Mouse (Mus musculus): Measurements from ENCODE around the gene Fcgr3. TPM values are rescaled to one million over a fixed set of nuclear protein-coding genes. Genes with fewer than 3 reads are reported as not detected.
"Not testable (repeated sequence)": the region's sequence is repeated elsewhere in the genome, so short reads cannot be mapped to it uniquely, and the experiment has no call there.

Fcgr3 gene
- polyA plus RNA-seq (2015; fragmentation: Nextera tagmentation; extraction: Ambion mirVana): 10.4 and 11.9 TPM in 2 replicates

DNA sequence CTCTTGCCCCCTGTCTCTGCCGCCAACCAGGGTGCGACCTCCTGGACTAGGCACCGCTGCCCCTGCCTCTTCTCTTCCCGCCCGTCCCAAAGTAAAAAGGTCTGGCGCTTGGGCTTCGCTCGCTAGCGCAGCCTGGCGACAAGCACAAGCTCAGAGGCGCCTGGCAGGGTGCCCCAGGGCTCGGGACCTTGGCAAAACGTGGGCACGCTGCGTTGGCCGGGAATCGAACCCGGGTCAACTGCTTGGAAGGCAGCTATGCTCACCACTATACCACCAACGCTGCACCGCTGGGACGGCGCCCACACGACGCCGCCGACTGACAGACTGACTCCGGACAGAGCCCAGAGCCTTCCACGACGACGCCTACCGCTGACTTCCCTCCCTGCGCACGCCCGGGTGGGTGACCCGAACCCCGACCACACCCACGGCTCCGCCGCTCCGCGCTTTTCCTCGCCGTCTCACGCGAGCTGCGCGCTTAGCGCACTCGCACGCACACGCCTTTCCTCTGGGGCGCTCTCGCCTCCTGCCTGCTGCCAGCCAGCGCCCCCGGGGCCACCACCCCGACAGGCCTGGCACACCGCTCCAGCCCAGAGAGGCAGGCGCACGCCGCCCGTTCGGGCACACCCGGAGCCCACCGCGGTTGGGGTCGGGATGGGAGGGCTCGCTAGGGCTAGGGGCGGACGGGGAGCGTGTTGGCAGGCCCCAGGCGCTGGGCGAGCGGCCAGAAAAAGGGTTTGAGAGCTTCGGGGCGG lies at the start of gene Fcgr3:
Fcgr3 (minus strand) TSS at position 445 of the 752 bp plus-strand sequence.
- H3K4me2 ChIP-seq: peak within 1 kb of the TSS; percentile 53
- H3K4me1 ChIP-seq (replicated peaks): peaks cover 10% of the 10 kb centered on the region
- H3K4me3 ChIP-seq: peak within 1 kb of the TSS; percentile 36
- WGBS: 1% methylated on average over 44 of the region's 75 CpGs
- H3K9ac ChIP-seq; H3K27ac ChIP-seq; H3K36me3 ChIP-seq; H3K9me3 ChIP-seq (replicated peaks): not testable (repeated sequence)
- H3K27me3 ChIP-seq: peaks cover 37% of the 10 kb centered on the region
- ATAC-seq (replicated peaks; ENCODE audit: insufficient number of reproducible peaks, insufficient read depth, low FRiP score, low read depth): peak; percentile 64

DNA sequence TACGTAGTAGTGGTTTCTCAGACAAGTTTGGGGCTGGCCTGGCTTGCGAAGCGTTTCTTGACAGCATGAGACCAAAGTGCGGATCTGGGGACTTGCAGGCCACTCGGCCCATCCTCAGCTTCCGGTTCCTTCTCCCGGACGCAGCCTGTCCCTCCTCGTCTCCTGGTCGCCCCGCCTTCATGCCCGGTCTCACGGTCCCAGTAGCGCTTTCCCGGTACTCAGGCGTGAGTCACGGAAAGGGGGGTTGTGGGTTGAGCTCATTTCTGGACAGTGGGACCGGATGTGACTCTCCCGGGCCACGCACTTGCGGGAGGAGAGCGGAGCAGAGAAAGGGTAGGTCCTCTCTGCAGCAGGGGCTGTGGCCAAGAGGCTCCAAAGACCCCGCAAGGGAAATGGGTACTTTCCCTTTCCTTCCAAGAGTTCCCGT lies 49.2 kb upstream of the Fcgr3 start, which contains the start of gene Cfap126:
Cfap126 (plus strand) TSS at position 46 of the 427 bp plus-strand sequence.
- no peaks in the 10 kb centered on the region for H3K36me3 ChIP-seq
- H3K27me3 ChIP-seq: no peaks in the 10 kb centered on the region
- H3K27ac ChIP-seq: peak within 1 kb of the TSS; percentile 81
- peak within 1 kb of the TSS; percentile 58 for H3K4me3 ChIP-seq
- peak within 1 kb of the TSS; percentile 74 for H3K4me2 ChIP-seq
- no peaks in the 10 kb centered on the region for H3K9me3 ChIP-seq (replicated peaks)
- peaks cover 11% of the 10 kb centered on the region for H3K4me1 ChIP-seq (replicated peaks)
- under 1% methylated on average over 24 of the region's 24 CpGs for WGBS
- ATAC-seq (replicated peaks; ENCODE audit: insufficient number of reproducible peaks, insufficient read depth, low FRiP score, low read depth): peak; percentile 43
- H3K9ac ChIP-seq: peak within 1 kb of the TSS; percentile 72

DNA sequence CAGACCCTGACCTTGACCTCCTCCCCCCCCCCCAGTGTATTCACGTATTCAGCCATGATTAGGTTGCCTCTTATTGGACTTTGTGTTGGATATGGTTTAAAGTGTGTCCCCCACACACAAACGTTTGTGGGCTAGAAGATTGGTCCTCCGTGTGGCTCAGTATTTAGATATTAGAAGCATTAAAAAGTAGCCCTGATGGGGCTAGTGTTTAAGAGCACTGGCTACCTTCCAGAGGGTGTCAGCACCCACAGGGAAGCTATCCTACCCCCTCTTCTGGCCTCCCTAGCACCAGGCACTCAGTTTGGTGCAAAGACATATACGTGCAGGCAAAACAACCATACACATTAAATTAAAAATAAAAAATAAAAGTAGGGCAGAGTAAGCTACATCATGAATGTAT lies 48.3 kb upstream of the Fcgr3 start:
- peaks cover 8% of the 10 kb centered on the region for H3K4me1 ChIP-seq (replicated peaks)
- no peak overlapping the region for H3K27ac ChIP-seq
- ATAC-seq (replicated peaks; ENCODE audit: insufficient number of reproducible peaks, insufficient read depth, low FRiP score, low read depth): no peak
- no peak overlapping the region for H3K4me2 ChIP-seq
- no peaks in the 10 kb centered on the region for H3K36me3 ChIP-seq
- no peak overlapping the region; the same call in 1 of the 2 replicates for H3K4me3 ChIP-seq
- WGBS: 83% methylated on average over 4 of the region's 4 CpGs
- H3K9me3 ChIP-seq (replicated peaks): no peaks in the 10 kb centered on the region
- no peak overlapping the region for H3K9ac ChIP-seq
- H3K27me3 ChIP-seq: no peaks in the 10 kb centered on the region

DNA sequence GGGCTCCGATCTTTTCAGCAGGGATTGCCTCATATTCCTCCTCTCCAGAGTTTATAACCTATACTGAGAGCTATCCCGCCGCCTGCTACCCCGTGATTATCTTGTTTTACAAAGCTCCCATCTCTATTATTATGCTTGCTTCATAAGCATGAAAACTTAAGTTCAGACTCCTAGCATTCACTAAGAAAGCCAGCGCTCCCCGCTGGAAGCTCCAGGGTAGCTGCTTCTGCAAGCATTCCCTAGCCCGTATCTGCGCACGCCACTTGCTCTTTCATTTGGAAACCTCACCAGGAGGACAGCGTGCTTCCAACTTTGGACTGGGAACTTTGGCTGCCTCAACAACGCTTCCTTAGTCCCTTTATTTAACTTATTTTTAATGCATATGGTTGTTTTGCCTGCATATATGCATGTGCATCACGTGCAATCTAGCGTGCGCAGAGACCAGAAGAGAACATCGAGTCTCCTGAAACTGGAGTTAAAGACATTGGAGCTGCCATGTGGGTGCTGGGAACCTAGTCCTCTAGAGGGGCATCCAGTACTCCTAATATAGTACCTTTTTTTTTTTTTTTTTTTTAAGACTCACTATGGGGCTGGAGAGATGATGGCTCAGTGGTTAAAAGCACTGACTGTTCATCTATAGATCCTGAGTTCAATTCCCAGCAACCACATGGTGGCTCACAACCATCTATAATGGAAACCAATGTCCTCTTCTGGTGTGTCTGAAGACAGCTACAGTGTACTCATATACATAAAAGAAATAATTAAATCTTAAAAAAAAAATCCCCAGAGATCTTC lies 47.2 kb upstream of the Fcgr3 start:
- Histone ChIP-seq H3K9me3 (replicated peaks) (no peaks in the 10 kb centered on the region), H3K36me3 (no peaks in the 10 kb centered on the region), H3K4me1 (replicated peaks) (peaks cover 8% of the 10 kb centered on the region), H3K27me3 (no peaks in the 10 kb centered on the region), H3K9ac (peak overlapping the region; percentile 35), H3K4me3 (peak overlapping the region; percentile 74), H3K27ac (peak overlapping the region; percentile 80), H3K4me2 (peak overlapping the region; percentile 73)
- ATAC-seq (replicated peaks; ENCODE audit: insufficient number of reproducible peaks, insufficient read depth, low FRiP score, low read depth): no peak
- WGBS: 3% methylated on average over 15 of the region's 15 CpGs

DNA sequence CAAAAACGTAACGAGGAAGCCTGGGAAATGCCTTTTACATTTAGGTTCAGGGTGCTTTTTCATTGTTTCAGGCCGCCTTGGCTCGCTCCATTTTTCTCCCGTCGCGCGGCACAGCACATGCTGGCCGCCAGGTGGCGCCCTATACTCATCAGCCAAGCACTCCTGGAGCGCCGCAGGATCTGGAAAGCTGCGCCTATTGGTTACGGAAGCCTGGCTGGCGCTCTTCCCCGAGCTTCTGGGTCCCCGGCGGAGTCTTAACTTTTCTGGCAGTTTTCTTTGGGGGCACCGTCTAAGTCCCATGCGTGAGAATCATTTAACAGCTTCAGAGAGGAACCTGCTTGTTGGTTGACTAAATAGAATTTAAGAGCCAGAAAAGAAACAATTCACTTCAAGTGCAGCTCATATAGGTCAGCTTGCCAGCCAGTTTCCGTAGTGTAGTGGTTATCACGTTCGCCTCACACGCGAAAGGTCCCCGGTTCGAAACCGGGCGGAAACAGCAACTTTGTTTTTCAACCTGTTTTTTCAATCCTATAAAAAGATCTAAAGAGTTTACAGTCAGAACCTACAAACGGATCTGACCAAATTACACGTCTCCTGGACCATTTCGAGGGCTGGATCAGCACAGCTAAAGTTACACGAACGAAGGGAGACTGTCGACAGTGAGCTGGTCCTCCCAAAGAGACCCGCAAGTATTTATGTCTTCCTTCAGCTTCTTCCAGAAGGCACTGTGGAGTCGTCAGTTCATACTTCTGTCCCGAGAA lies 46.5 kb upstream of the Fcgr3 start:
- peaks cover 8% of the 10 kb centered on the region for H3K4me1 ChIP-seq (replicated peaks)
- under 1% methylated on average over 38 of the region's 38 CpGs for WGBS
- peak overlapping the region; percentile 73 for H3K4me2 ChIP-seq
- no peaks in the 10 kb centered on the region for H3K36me3 ChIP-seq
- ATAC-seq (replicated peaks; ENCODE audit: insufficient number of reproducible peaks, insufficient read depth, low FRiP score, low read depth): peak; percentile 91
- peak overlapping the region; percentile 80 for H3K27ac ChIP-seq
- peak overlapping the region; percentile 60 for H3K9ac ChIP-seq
- no peaks in the 10 kb centered on the region for H3K9me3 ChIP-seq (replicated peaks)
- peak overlapping the region; percentile 74 for H3K4me3 ChIP-seq
- H3K27me3 ChIP-seq: no peaks in the 10 kb centered on the region

DNA sequence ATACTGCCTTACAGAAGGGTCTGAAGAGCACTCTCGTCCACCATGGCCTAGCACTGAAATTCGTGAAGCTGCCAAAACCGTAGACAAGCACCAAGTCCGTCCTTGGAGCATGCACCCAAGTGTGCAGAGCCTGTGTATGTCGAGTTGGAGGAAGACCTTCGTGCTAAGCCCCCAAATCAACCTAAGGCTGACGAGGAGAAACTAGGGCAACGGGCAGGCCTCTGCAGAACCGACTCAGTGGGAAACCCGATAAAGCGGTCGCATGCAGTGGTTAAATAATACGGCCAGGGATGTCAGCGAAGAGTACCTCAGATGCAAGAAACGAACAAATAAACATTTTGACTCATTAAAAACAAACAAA lies 45.9 kb upstream of the Fcgr3 start:
- 10% methylated on average over 15 of the region's 15 CpGs for WGBS
- H3K27me3 ChIP-seq: no peaks in the 10 kb centered on the region
- H3K27ac ChIP-seq: peak overlapping the region; percentile 67
- peak overlapping the region; percentile 60 for H3K9ac ChIP-seq
- ATAC-seq (replicated peaks; ENCODE audit: insufficient number of reproducible peaks, insufficient read depth, low FRiP score, low read depth): 0 out of 2 replicates have a peak, but pooled peaks have one; percentile 25
- H3K4me2 ChIP-seq: peak overlapping the region; percentile 73
- no peaks in the 10 kb centered on the region for H3K36me3 ChIP-seq
- peak overlapping the region; percentile 74 for H3K4me3 ChIP-seq
- H3K4me1 ChIP-seq (replicated peaks): peaks cover 8% of the 10 kb centered on the region
- no peaks in the 10 kb centered on the region for H3K9me3 ChIP-seq (replicated peaks)

DNA sequence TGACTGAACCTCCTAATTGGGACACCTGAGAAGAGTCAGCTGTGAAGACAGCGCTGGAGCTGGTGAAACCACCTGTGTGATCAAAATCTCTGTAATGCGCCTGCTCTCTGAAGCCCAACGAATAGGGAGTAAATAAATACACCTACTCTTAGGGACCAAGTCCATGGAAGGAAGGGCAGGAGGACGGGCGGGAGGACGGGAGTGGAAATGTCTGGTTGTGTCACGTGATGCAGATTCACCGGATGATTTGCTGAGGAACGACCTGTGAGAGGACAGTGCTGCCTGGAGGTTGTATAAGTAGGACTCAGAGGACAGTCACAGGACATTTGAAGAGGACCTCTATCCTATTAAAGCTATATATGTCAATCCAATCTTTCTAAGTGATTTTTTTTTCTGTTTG lies 44.9 kb upstream of the Fcgr3 start:
- no peaks in the 10 kb centered on the region for H3K36me3 ChIP-seq
- no peak overlapping the region for H3K27ac ChIP-seq
- H3K4me3 ChIP-seq: no peak overlapping the region
- no peak overlapping the region for H3K9ac ChIP-seq
- no peaks in the 10 kb centered on the region for H3K27me3 ChIP-seq
- no peaks in the 10 kb centered on the region for H3K9me3 ChIP-seq (replicated peaks)
- ATAC-seq (replicated peaks; ENCODE audit: insufficient number of reproducible peaks, insufficient read depth, low FRiP score, low read depth): no peak
- no peak overlapping the region for H3K4me2 ChIP-seq
- H3K4me1 ChIP-seq (replicated peaks): peaks cover 8% of the 10 kb centered on the region
- WGBS: 41% methylated on average over 9 of the region's 9 CpGs

DNA sequence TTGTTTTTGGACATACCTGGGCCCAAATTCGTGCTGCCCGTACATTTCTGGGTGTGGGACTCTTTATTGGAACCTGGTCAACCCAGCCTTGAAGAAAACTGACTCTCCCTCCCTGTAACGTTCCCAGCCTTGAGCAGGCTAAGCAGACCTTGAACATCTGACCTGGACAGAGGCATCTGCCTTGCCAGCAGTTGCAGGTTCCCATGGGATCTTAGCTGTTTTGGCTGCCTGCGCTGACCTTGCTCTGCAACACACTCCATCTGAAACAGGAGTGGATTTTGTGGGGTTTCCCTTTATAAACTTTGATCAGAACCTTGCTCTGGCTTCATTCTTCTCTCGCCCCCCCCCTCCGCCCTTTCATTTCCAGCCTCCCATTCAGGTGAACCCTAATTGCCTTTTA lies 40.5 kb upstream of the Fcgr3 start:
- Histone ChIP-seq H3K4me1 (replicated peaks) (peaks cover 4% of the 10 kb centered on the region), H3K36me3 (no peaks in the 10 kb centered on the region), H3K9ac (no peak overlapping the region), H3K27ac (no peak overlapping the region), H3K27me3 (no peaks in the 10 kb centered on the region), H3K9me3 (replicated peaks) (no peaks in the 10 kb centered on the region), H3K4me2 (no peak overlapping the region), H3K4me3 (no peak overlapping the region)
- no peak for ATAC-seq (replicated peaks; ENCODE audit: insufficient number of reproducible peaks, insufficient read depth, low FRiP score, low read depth)
- WGBS: 75% methylated on average over 6 of the region's 6 CpGs

DNA sequence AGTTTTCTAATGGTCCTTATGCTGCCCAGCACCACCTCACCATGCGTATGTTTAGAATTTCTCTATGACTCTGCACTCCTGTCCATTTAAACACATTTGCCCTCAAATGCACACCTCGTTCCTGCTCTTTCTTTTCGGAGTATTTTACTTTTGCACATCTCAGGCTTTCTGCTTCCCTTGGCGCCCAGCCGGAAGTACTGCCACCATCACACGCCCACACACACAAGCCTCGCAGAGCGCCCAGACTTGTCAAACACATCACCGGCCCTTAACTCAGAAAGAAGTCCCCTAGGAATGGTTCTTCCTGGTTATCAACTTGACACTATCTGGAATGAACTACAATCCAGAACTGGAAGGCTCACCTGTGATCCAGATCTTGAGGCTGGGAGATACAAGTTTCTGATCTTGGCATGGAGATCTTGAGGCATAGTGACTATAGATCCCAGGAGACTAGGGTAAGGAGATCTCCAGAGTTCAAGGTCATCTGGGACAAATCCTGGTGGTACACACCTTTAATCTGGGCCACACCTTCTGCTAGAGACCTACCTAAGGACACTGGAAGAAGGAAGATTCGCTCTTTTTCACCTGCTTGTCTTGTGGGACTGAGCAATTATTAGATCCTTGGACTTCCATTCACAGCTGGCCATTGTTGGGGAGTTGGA lies 38.6 kb upstream of the Fcgr3 start:
- no peaks in the 10 kb centered on the region for H3K36me3 ChIP-seq
- peak overlapping the region; percentile 72 for H3K4me3 ChIP-seq
- H3K27me3 ChIP-seq: no peaks in the 10 kb centered on the region
- no peaks in the 10 kb centered on the region; the same call in 1 of the 2 replicates for H3K4me1 ChIP-seq (replicated peaks)
- 12% methylated on average over 10 of the region's 10 CpGs for WGBS
- H3K4me2 ChIP-seq: peak overlapping the region; percentile 74
- ATAC-seq (replicated peaks; ENCODE audit: insufficient number of reproducible peaks, insufficient read depth, low FRiP score, low read depth): no peak
- H3K9ac ChIP-seq: no peak overlapping the region
- H3K27ac ChIP-seq: 0 out of 2 replicates have a peak overlapping the region, but pooled peaks have one; percentile 29
- H3K9me3 ChIP-seq (replicated peaks): no peaks in the 10 kb centered on the region

DNA sequence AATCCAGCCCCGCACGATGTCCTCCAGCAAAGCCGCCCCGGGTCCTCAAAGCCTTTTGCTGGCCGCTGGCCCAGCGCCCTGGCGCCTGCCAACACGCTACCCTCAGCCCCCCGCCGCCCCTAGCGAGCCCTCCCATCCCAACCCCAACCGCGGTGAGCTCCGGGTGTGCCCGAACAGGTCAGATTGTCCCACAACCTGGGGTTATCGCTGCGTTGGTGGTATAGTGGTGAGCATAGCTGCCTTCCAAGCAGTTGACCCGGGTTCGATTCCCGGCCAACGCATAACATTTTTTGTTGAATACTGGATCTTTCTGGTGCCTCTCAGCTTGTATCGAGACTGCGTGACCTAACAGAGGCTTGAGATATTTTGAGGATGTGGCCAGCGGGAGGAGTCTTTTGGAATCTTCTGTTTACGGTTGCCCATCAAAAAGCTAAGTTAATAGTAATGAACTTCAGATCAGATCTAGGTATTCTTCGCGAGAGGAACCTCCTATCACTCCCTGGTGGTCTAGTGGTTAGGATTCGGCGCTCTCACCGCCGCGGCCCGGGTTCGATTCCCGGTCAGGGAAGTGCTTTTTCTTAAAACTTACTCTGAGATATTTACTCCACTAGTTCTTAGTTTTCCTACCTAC lies 37.9 kb upstream of the Fcgr3 start:
- Histone ChIP-seq H3K27me3 (no peaks in the 10 kb centered on the region), H3K4me1 (replicated peaks) (no peaks in the 10 kb centered on the region; the same call in 1 of the 2 replicates), H3K4me3 (peak overlapping the region; percentile 72), H3K4me2 (peak overlapping the region; percentile 74), H3K9me3 (replicated peaks) (no peaks in the 10 kb centered on the region), H3K9ac (peak overlapping the region; percentile 61), H3K36me3 (no peaks in the 10 kb centered on the region), H3K27ac (peak overlapping the region; percentile 71)
- peak; percentile 88 for ATAC-seq (replicated peaks; ENCODE audit: insufficient number of reproducible peaks, insufficient read depth, low FRiP score, low read depth)
- WGBS: 0% methylated on average over 35 of the region's 35 CpGs
